Mouse (Mus musculus) MN1 (cell line): Measurements from ENCODE around the gene Trir.

Source experiments
- DNase-seq: peaks from one replicate; pipeline ENCODE4 v3.0.0-alpha.2; 2016; ENCODE audit warnings: low spot score

The Trir gene

DNA sequence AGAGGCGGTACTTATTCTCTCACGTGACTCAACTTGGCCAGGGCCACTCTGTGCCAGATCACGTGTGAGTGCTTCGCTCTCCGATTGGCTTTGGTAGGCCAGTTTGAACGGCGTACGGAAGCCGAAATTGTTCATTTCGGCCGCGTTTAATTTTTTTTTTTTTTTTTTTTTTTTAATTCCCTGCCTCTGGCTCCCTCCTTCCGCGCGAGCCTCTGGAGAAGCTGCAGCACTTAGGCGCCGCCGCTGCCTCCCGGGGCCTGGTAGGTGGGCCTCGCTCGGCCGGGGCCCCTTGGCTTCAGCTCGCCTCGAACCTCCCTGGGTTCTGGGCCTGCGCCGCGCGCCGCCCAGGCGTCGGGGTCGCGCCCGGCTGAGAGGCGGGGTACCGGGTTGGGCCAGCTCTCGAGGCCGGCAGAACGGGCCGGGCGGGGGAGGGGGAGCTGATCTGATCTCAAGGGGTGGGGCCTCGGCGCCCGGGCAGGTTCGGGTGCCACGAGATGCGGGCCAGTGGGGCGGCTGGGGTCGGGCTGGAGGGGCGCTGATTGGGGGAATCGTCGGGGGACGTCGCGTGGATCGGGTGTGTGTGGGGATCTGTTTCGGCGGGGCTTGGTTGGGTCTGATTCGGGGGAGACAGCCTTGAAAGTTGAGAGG lies 10.2 kb downstream of the Trir start, which contains the start of gene Tnpo2:
Tnpo2 (plus strand) TSS at position 198 of the 648 bp plus-strand sequence.
- peak; percentile 99 for DNase-seq

DNA sequence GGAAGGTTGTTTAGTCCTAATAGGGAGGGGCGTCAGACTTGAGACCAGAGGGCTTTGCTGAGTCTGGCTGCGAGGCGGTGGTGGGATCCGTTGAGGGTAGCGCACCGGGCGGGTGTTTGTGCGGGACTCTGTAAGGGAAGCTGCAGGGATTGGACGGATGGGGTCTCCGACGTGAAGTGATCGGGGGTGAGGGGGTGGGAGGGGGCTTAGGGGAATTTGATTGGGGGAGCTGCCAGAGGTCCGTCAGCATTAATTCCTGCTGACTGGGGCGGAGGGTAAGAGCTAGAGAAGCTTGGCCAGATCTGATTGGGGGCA lies 10.7 kb downstream of the Trir start:
- peak; percentile 67 for DNase-seq

DNA sequence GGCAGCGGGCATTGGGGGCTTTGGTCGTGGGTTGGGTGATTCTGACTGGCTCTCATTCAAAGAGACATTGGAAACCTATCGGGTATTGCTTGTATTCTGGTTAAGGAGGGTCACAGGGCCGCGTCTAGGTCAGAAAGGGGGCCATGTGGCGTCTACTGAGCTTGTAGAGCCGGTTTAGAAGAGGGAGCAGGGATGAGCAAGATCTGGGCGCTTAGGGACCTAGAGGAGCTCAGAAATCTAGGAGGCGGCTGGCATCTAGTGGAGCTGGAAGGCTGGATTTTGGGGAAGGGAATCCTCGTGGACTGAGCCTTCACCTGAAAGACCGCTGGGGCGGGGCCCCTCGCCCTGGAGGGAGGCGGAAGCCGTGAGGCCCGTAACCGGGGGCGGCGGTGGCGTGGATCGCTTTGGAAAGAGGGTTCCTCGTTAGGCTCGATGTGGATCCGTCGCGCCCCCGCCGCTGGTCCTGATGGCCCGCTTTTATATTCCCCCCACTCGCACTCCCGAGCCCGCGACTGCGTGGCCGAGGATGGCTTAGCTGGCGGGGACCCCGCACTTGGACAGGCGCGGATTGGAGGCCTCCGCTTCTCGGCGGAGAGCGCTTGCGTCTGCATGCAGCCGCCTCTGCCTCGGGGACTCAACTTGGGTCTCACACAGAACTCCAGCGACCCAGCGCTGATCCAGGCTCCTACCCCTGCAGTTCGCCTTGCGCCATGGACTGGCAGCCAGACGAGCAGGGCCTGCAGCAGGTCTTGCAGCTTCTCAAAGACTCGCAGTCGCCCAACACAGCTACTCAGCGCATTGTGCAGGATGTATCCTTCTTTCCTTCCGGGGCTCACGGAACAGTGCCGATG lies 11.3 kb downstream of the Trir start:
- peak; percentile 71 for DNase-seq

DNA sequence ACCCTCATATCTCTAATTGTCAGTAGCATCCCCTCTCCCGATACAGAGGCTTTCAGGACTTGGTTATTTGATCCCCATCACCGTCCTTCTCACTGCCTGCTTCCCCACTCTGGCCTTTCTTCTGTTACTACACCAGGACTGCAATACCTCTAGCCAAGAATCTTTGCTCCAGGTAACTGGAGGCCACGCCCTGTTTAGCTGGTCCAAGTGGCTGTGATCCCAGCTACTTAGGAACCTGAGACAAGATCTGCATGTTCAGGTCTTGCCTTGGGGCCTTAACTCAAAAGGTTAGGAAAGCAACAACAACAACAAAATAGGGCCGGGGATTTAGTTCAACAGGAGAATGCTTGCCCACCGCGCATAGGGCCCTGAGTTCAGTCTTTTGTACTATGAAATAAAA lies 17.0 kb downstream of the Trir start:
- no peak for DNase-seq

DNA sequence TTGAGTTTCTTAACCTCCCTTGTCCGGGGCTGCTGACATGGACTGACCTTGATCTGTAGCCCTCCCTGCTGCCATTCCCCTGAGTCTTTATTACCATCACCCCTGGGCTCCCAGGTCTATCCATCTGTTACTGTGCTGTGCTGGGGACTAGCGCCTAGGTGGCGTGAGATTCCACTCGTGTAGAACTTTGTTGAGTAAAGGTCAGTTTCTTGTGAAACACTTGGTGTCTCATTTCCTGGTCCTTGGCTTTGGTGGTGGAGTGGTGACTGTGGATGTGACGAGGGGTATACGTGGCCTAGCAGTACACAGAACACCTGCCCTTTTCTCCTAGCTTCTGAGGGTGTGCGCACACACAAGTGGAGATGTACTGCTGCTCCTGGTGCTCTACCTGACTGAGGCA lies 30.7 kb downstream of the Trir start:
- DNase-seq: no peak

DNA sequence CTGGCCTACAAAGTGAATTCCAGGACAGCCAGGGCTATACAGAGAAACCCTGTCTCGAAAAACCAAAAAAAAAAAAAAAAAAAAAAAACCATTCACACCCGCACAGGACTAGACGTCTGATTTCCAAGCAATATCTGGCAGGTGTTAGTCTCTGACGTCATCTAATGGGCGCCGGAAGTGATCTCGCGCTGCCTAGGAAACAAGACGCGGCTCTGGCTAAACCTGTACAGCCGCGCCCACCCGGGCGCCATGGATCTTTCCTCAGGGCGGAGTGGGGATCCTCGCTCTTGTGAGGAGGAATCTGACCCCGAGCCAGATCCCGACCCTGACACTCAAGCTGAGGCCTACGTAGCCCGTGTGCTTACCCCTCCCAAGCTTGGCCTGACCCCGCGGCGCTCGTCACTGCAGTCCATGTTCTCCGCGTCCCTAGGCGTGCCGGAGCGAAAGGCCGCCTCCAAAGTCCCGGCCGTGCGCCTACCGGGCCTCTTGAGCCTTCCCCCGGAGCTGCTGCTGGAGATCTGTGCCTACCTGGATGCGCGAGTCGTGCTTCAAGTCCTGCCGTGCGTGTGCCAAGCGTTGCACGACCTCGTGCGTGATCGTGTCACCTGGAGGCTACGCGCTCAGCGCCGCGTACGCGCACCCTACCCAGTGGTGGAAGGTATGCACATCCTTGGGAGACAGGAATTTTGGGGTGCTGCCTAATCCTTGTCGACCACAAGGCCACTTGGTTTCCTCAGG lies 33.4 kb downstream of the Trir start, which contains the start of gene Fbxw9:
Fbxw9 (plus strand) TSS at position 177 of the 738 bp plus-strand sequence.
- DNase-seq: peak; percentile 93

DNA sequence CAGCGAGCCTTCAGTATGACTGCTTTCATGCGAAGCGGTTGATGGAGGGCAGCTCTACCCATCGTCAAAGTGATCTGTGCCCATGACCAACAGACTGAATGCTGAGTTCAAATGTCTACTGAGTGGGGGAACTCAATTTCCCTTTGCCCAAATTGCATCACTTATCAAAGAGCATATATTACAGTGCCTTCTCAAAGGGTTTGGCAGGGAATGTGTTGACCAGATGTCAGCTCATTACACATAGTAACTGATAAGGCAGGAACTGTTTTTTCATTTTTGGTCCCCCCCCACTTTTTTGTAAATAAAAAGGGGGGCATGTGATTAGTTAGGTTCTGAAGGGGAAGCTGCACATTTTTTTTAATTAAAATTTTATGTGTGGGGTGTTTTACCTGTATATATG lies 36.0 kb downstream of the Trir start:
- DNase-seq: no peak

DNA sequence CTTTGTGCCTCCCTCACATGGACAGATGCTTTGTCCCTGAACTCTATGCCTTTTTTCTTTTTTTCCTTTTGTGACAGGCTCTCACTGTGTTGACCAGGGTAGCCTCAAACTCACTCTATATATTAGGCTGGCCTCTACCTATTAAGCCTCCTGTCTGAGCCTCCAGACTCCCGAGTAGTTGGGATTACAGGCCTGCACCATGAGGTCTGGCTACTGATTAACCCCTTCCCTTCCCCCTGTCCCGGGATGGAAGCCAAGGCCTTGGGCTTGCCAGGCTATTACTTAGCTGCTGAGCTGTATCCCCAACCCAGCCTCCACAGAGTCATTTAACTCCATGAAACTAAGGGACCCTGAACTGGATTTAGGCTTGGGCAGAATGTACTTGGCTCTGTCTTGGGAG lies 38.6 kb downstream of the Trir start:
- DNase-seq: no peak

DNA sequence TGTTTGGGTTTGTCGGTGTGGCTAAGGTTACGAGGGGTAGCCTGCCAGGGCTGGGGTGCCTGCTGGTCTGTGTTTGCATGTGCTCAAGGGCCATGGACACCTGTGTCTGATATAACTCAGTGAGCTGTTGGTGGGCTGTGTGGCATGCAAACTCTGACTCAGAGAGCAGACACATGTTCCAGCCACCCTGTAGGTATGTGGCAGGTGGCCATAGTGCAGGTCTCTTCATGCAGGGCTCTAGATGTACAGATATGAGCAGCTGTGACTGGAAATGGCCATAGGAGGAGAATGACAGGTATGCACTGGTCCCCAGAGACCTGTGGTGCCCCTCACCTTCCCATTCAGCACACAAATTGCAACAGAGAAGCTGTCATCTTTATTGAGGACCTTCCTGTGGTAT lies 40.5 kb downstream of the Trir start:
- no peak for DNase-seq

DNA sequence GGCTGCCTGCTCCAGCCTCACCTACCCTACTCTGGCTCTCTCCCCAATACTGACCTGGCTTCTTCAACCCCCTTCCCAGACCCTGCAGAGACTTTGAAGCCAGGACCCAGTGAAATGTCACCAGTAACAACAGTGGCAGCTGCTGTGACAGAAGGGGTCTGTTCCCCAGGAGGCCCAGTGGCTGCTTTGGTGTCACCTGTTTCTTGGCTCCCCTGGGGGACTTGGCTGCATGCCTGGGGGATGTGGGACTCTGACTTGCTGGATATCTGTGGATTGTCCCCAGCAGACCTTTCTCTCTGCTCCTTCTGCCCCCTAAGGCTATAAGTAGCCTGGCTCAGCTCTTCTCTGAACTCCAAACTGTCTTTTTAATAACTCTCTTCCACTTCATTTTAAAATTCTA lies 41.4 kb downstream of the Trir start, which contains the start of gene Gm5741:
Gm5741 (minus strand) TSS at position 1 of the 400 bp plus-strand sequence.
- no peak for DNase-seq

DNA sequence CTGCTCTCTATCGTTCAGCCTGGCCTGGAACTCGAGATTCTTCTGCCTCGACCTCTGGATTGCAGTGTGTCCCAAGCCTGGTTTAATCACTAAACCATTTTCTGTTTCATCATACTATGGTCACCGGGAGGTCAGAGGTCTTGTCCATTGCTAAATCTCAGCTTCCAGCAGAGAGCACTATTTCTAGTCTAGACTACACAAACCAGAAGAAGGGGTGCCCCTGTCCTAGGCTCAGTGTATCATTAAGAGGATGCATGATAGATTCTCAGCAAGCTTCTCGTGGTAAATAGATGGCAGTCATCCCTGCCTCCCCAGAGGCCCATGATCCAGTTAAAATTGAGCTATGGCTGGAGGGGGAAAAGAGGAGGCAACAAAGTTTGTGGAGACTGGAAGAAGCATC lies 44.4 kb downstream of the Trir start:
- DNase-seq: peak; percentile 36

DNA sequence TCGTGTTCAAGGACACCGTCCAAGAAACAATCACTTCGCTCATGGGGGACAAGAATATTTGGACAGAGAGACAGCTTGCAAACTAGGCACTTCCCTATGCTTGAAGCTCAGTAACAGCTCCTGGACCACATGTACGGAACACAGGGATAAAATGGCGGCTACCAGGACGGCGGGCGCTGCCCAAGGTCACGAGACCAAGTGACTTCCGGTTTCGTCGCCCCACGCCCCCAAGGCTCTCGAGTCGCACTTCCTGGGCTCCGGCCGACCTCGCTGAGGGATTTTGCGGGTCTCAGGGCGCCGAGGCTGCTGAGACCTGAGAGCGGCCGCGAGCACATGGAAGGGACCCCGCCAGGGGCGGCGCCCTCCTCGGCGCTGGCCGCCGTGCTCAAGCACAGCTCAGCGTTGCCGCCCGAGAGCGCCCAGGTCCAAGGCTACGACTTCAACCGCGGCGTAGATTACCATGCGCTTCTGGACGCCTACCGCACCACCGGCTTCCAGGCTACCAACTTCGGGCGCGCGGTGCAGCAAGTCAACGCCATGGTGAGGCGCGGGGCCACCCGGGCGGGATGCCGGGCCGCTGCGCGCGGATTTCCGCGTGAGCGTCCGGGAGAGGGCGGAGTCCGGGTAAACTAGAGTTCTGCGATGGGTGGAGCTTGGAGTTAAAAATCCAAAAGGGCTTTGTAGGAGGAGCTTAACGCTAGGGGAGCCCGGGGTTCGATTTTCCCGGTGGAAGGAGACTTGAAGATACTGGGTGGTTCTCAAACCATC lies 45.1 kb downstream of the Trir start, which contains the start of gene Dhps:
Dhps (plus strand) TSS at position 244 of the 768 bp plus-strand sequence.
- peak; percentile 94 for DNase-seq

DNA sequence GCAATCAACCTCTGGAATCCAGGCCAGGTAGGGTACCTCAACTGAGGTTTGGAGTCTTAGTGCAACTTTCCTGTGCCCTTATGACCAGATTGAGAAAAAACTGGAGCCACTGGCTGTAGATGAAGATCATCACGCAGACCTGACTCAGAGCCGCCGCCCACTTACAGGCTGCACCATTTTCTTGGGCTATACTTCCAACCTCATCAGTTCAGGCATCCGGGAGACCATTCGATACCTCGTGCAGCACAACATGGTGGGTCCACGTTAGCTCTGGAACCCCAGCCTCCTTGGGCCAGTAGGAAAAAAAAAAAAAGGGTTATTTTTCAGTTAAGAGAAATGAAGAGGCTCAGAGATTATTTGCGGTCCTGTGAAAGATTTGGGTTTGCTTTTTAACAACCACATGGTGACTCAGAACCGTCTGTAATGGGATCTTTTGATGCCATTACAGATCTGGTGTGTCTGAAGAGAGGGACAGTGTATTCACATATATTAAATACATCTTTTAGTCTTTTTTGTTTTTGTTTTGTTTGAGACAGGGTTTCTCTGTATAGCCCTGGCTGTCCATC lies 45.8 kb downstream of the Trir start:
- no peak for DNase-seq

DNA sequence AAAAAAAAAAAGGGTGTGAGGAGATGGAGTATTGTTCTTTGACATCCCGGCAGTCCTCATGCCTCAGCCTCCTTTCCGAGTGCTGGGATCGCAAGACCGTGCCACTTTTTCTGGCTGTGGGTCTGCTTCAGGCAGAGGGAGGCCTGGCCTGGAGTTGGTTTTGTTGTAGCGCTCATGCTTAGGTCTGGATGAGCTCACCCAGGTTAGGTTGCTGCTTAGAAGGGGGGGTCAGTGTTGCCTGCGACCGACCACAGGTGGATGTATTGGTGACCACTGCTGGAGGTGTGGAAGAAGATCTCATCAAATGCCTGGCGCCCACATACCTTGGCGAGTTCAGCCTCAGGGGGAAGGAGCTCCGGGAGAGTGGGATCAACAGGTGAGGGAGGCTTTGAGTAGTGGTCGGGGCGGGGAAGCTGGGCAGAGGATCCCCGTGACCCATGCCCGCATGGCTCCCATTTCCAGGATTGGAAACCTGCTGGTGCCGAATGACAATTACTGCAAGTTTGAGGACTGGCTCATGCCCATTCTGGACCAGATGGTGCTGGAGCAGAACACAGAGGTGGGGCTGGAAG lies 46.5 kb downstream of the Trir start:
- no peak for DNase-seq

DNA sequence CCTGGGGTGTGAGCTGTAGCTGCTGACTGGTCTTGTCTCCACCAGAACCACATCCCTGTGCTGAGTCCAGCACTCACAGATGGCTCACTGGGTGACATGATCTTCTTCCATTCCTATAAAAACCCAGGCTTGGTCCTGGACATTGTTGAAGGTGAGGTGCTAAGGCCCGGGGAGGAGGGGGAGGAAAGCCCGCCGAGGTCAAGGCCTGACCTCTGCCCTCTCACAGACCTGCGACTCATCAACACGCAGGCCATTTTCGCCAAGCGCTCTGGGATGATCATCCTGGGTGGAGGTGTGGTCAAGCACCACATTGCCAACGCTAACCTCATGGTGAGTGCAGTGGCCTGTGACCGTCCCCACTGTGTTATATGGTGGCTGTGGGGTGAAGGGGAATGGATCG lies 47.5 kb downstream of the Trir start:
- no peak for DNase-seq

DNA sequence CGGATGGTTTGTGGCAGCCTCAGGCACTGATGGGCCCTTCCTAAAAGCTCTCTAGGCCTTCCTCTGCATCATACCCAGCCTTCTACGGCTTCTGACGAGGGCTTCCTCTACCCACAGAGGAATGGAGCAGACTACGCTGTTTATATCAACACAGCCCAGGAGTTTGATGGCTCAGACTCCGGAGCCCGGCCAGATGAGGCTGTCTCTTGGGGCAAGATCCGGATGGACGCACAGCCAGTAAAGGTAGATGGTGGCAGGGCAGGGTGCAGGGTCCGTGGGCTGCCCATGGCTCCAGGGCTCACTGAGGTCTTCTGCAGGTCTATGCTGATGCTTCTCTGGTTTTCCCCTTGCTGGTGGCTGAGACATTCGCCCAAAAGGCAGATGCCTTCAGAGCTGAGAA lies 48.0 kb downstream of the Trir start:
- no peak for DNase-seq

DNA sequence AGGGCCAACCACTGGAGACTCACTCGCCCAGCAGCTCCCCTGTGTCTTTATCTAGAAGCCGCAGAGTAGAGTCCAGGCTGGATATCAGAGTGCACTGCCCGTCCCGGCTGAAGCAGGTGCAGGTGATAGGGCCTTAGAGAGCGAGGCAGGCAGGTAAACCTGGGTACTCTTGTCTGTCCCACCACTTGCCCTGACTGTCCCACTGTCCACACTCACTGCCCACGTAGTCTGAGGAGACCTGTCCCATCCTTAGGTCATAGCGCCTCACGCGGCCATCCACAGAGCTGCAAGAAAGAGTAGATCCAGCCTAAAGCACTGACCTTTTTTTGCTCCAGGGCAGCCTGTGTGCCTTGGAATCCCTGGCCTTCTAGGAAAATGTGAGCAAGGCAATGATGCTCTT lies 49.4 kb downstream of the Trir start:
- no peak for DNase-seq

DNA sequence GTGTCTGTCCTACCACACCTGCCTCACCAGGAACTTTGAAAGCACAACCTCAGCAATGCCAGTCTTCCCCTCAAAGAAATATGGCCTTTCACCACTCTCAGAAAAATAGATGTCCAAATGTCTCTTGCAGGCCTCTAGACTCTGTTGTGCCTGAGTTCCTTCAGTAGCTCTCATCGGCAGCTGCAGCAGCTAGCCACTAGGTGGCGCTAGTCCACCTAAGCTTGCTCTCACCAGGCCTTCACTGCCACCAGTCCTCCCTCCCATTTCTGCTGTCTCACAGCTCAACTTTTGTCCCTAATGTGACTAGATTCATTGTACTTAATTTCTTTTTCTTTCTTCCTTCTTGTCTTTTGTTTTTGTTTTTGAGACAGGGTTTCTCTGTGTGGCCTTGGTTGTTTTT lies 50.4 kb downstream of the Trir start:
- peak; percentile 90 for DNase-seq
